Mouse (Mus musculus): ENCODE data around the gene Olfr287.
A peak's percentile ranks its signal among the peaks of the same experiment; 100 is the strongest.

Olfr287 gene

DNA sequence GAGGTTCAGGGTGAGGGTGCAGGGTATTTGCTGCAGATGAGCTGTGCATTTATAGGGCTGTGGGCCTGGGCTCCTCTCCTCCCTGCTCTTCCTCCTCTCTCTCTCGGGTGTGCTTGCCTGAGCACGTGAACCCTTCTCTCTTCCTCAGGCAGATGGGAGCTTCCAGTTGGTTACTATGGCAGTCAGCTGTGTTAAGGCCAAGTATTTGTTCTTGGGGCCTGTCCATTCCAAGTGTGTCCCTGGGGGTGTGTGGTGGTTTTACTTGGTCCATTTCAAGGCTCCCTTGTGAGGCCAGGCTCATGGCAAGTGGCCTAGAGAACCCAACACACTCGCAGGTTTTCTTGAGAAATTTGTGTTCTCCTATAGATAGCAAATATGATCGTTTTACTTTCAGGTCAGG, at the start of gene Olfr287, which contains the start of gene Gm44579:
Gene Olfr287, minus strand, starts transcription at position 180 of the 400 bp plus-strand sequence.
Gene Gm44579, minus strand, starts transcription at position 101 of the 400 bp plus-strand sequence.
- no peak for DNase-seq (ENCODE audit: inconsistent age in 2 of 2, low spot score in 1 of 2)

DNA sequence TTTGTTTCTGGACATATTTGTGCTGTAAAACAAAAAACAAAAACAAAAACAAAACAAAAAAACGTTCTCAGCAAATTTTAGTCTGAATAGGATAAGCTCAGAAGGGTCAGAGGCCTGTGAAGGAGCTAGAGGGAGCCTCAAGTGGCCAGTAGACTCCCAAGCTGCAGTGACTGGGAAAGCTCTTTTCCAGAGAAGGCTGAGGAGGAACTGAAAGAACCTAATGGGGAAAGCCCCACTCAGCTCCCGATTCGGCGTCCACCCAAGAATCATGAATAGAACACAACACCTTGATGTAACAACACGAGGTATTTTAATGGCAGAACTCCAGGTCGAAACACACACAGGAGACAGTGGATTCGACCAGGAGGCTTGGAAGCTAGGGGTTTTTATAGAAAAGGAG, 36.9 kb upstream of the Olfr287 start:
- no peak for DNase-seq (ENCODE audit: inconsistent age in 2 of 2, low spot score in 1 of 2)

DNA sequence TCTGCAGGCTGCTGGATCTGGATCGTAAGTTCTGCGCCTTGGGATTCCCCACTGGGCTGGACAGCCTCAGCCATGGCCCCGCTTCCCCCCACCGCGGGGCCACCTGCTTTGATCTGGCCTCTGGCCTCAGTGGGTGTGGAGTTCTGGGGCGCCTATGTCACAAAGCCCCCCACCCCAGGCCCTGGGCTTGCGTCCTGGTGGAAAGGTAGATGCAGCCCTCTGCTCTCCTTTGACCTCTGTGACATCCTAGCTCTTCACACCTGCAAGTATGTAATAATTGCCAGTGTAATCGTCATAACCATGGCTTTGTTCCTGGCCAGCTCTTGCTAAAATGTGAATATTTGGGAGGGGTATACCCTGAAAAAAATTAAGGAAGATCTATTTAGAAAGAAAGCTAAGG, 36.3 kb upstream of the Olfr287 start, which contains the start of gene H1fnt:
Gene H1fnt, minus strand, starts transcription at position 101 of the 400 bp plus-strand sequence.
- no peak for DNase-seq (ENCODE audit: inconsistent age in 2 of 2, low spot score in 1 of 2)

DNA sequence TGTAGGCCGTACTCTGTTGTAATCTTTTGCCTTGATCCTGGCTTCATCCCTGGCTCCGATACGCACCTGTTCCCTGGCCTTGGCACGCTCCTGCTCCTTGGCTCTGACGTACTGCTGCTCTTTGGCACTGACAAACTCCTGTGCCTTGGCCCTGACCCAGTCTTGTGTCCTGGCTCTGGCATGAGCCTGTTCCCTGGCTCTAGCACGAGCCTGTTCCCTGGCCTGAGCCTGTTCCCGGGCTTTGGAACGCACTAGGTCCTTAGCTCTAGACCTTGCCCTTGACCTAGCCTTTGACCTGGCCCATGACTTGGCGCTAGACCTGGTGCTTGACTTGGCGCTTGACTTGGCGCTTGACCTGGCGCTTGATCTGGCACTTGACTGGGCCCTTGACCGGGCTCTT, 35.4 kb upstream of the Olfr287 start:
- DNase-seq (ENCODE audit: inconsistent age in 2 of 2, low spot score in 1 of 2): peak in 1 of 2 experiments; percentile 28

DNA sequence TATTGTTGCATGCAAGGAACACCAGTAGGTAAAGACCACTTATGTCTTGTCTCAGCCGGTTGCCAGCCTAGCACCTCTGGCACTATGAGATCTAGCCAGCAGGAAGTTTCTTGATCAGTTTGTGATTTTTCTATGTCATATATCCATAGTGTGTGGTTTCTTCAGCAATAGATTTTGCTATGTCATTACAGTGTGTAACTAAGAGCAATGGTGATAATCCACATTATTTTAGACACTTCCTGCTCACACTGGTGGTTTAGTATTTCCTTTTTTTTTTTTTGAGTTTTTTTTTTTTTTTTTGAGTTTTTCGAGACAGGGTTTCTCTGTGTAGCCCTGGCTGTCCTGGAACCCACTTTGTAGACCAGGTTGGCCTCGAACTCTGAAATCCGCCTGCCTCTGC, 14.6 kb upstream of the Olfr287 start:
- no peak for DNase-seq (ENCODE audit: inconsistent age in 2 of 2, low spot score in 1 of 2)

DNA sequence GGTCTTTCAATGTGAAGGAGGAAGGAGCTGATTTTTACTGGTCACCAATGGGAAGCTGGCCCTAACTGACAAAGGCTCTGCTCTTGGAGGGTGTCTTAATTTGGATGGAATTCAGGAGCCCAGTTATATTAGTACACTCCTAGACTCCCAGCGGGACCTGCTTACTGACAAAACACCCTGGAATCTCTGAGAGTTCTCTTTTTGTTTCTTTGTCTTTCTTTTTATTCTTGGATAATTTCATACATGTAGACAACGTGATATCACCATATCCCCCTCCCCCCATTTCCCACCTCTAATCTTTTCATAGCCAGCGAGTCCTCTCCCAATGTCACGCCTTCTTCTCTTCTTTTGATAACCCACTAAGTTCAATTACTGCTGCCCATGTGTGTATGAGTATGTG, 13.5 kb upstream of the Olfr287 start, which contains the start of gene Olfr286:
Gene Olfr286, minus strand, starts transcription at position 101 of the 400 bp plus-strand sequence.
- DNase-seq (ENCODE audit: inconsistent age in 2 of 2, low spot score in 1 of 2): no peak

DNA sequence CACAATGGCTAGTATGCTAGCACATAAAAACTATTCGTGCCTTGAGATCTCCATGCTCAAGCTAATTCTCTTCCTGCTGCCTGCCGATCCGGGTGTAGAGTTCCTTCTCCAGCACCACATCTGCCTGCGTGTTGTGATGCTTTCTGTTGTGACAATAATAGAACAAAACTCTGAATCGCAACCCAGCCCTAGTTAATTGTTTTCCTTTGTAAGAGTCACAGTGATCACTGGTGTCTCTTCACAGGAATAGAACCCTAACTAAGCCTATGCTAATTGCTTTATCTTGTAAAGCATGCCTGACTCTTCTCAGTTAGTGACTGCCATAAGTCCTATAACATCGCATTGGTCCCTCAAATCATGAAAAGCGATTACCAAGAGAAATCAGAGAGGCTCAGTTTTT, 5.2 kb upstream of the Olfr287 start:
- DNase-seq (ENCODE audit: inconsistent age in 2 of 2, low spot score in 1 of 2): no peak

DNA sequence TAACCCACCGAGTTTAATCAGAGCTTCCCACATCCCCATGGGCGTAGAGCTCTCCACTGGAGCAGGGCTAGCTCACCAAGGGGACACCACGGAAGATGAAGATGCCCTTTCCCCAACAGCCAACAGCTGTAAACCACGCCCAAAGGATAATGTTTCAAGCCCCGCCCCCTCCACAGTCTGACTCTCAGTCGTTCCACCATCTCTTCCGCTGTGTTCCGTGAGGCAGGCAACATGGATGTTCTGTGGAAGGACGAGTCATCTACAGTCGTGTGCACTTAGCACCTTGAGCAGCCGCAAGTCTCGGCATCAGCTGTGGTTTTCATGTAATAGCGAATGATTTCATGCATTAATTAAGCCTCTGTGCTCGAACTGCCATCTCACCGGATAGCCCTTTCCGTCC, 4.8 kb upstream of the Olfr287 start:
- no peak for DNase-seq (ENCODE audit: inconsistent age in 2 of 2, low spot score in 1 of 2)

DNA sequence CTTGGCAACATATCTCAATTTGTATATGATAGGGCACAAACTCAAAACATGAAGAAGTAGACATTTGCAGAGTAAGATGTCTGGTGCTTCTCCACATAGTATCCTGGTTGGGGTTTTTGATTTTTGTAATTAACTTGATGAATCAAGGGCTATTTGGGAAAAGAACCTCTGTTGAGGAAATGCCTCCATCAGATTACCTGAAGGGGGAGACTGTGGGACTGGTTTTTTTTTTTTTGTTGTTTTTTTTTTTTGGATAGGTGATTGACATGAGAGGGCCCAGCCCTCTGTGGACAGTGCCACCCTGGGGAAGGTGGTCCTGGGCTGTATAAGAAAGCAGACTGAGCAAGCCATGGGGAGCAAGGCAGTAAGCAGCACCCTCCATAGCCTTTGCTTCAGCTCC, 1.5 kb upstream of the Olfr287 start:
- DNase-seq (ENCODE audit: inconsistent age in 2 of 2, low spot score in 1 of 2): no peak

DNA sequence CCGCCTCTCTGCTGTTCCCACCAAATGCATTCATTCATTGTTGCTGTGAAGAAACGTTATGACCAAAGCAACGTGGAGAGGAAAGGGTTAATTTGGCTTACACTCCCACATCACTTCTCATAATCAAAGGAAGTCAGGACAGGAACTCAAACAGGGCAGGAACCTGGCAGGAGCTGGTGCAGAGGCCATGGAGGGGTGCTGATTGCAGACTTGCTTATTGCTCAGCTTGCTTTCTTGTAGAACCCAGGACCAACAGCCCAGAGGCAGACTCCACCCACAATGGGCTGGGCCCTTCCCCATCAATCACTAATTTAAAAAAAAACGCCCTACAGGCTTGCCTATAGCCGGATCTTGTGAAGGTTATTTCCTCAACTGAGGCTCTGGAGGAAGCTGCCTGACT, 6.7 kb downstream of the Olfr287 start:
- DNase-seq (ENCODE audit: inconsistent age in 2 of 2, low spot score in 1 of 2): no peak

DNA sequence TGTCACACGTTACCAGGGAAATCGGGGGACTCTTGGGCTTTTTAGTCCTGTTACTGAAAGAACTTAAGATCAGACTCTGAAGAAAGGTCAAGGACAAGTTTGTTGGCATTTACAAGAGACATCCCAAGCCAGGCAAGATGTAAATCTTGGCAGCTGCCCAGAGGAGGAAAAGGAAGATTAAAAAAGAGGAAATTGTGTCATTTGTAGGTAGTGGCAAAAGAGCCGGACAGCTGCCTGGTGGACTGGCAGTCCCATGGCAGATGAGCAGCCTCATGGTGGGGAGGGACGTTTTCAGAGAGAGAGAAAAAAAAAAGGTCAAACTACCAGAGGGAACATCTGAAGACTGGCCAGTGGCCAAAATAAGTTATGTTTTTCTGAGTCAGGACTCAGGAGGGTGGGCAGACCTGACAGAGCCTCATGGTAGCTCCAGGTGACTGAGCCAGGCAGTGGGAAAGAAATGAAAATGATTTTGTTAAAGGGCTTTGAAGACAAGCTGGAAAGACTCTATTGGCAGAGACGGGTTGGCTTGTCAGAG, 7.5 kb downstream of the Olfr287 start:
- peak; percentile 30 to 66 for DNase-seq (ENCODE audit: inconsistent age in 2 of 2, low spot score in 1 of 2)

DNA sequence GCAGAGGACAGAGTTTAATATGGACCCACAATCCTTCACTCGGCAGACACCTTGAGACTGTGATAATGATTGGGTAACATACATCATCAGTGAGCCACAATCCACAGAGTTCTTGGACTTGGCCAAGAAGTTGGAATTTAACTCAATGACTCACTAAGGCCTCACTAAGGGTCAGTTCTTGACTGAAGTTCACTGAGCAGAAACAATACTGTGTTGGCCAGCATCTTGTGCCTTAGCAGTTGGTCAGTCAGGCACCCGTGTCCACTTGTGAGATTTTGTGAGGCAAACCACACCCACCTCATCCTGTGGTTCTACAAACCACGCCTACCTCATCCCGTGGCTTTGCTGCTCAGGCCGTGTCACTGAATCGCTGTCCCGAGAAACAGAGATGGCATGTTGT, 11.2 kb downstream of the Olfr287 start:
- DNase-seq (ENCODE audit: inconsistent age in 2 of 2, low spot score in 1 of 2): no peak

DNA sequence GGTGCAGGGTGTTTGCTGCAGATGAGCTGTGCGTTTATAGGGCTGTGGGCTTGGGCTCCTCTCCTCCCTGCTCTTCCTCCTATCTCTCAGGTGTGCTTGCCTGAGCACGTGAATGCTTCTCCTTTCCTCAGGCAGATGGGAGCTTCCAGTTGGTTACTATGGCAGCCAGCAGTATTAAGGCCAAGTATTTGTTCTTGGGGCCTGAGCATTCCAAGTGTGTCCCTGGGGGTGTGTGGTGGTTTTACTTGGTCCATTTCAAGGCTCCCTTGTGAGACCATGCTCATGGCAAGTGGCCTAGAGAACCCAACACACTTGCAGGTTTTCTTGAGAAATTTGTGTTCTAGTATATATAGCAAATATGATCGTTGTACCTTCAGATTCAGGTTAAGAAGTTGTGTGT, 25.4 kb downstream of the Olfr287 start, which contains the start of gene Olfr288:
Gene Olfr288, minus strand, starts transcription at position 101 of the 400 bp plus-strand sequence.
- no peak for DNase-seq (ENCODE audit: inconsistent age in 2 of 2, low spot score in 1 of 2)

DNA sequence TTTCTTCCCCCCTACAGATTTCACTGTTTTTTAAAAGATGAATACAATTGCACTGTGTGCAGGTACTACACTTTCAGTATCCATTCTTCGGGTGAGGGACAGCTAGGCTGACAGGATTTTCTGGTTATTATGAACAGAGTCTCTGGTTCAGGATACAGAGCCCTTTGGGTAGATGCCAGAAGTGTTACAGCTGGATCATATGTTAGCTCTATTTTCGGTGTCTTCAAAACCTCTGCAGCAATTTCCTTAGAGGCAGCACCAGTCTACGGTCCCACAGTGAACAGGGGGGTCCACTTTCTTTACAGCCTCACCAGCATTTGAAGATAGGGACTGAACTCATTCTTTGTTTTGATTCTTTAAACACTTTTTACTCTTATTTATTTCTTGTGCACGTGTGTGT, 36.4 kb downstream of the Olfr287 start:
- DNase-seq (ENCODE audit: inconsistent age in 2 of 2, low spot score in 1 of 2): no peak

DNA sequence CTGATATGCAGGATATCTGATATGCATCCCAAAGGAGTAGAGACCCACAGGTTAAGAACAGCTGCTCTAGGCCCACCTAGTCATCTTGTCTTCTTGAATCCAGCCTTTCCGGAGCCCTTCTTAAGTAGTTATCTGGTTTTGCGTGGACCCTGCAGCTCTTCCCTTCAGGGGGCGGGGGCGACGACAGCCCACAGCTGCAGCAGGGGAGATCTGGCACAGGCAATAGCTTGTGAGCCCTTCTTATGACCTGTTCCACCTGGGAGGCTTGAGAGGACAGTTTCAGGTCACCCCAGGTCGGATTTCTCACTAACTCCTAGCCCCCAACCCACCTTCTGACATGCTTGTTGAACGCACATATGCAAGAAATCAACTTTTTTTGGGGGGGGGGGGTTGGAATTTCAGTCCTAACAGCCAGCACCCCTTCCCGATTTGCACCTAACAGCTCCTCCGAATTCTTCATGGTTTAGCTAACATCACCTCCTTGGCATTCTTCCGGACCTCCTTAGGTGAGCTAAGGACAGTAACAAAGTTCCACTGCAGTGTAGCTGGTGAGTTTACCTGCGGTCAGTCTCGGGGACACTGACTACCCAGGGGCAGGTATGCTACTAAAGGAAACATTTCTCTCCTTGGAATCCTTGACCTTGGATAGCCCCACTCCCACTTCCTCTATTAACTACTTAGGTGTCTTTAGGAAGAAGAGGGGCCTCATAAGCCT, 38.8 kb downstream of the Olfr287 start:
- DNase-seq (ENCODE audit: inconsistent age in 2 of 2, low spot score in 1 of 2): no peak

DNA sequence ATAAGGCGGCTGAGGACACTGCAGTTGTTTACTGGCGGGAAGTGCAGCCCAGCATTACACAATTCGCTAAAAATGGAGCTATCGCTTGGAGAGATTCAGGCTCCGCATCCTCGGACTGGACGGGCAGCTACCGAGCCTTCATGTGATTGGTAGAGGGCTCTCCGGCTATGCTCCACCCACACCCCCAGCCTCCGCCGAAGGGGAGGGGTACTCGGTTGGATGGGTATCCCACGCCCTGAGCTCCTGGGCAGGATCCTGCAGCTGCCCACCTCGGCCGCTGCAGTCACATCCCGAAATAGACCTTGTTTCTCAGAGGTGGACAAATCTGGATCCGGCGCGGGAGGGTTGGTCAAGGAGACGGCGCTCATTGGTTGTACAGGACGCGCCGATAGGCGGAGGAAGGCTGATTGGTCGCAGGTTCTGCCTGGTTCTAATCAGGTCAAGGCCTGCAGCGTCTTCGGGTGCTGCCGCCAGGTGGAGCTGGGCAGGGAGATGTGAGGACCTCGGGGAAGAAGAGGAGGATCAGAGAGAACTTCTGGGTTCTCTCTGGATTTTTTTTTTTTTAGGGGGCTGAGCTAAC, 39.6 kb downstream of the Olfr287 start:
- DNase-seq (ENCODE audit: inconsistent age in 2 of 2, low spot score in 1 of 2): peak; percentile 95 to 97

DNA sequence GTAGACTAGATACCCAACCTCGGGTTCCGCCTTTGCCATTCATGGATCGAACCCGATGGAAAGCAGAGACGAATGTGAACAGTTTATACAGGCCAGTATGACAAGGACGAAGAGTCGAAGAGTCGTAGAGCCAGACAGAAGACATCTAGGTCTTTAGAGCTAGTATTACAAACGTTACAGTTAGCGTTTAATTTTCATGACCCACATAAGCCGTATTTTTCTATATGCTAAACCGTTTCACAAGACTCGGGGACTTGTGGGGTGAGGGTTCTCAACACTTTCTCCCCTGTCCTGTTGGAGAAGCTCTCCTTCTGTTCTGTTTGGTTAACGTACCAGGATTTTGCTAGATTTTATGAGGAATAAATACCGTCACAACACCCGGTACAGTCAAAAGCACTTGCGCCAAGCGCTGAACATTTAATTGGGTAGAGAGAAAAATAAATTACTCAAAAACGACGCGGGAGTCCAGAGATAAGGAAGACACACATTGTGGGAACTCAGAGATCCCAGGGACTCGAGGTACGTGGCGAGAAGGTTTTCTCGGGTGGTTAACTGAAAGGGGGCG, 40.2 kb downstream of the Olfr287 start:
- DNase-seq (ENCODE audit: inconsistent age in 2 of 2, low spot score in 1 of 2): peak in 1 of 2 experiments; percentile 37

DNA sequence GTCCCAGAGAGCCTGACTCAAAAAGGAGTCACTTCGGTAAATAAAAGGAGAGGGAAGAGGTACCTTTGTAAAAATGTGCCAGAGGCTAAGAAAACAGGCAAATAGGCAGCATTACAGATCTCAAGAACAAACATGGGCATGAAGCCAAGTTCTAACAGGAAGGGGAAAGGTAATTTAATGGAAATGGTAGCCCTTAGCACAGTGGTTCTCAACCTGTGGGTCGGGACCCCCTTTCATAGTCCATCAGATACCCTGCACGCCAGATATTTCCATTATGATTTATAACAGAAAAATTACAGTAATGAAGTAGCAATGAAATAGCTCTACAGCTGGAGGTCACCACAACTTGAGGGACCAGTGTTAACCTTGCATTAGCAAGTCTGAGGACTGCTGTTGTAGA, 43.5 kb downstream of the Olfr287 start:
- DNase-seq (ENCODE audit: inconsistent age in 2 of 2, low spot score in 1 of 2): no peak

DNA sequence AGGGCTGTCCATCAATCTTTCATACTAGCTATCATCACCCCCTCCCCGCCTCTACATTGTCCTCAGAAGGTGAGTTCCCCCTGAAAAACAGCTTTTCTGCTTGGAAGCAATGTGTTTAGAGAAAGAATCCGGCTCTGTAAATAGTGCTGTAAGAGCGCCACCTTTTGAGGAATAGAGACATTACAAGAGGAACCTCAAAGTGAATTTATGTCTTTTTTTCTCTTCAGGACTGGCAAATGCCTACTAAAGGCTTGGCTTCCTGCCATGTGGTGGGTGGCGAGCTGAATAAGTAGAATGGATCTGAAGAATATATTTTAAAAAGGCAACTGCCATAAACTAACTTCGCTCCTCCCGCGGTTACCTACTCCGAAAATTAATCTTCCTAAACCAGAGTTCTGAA, 47.0 kb downstream of the Olfr287 start:
- DNase-seq (ENCODE audit: inconsistent age in 2 of 2, low spot score in 1 of 2): peak in 1 of 2 experiments; percentile 82

DNA sequence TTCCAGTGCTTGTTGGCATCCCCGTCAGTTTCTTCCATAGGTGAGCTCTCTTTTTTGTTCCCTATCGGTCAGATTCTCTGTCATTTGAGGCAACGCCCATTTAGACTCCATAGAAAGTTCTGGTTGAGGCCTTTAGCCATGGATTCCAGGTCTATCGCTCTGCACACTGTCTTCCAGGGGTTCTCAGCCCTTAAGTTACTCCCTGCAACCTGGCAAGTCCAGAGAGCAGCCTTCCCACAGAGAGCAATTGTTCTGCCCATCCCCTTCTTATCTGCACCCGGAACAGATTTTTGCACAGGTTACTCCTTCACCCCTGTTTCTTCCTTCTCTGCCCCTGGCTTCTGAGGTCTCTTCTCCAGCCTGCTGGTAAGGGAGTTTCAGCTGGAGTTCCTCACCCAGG, 48.7 kb downstream of the Olfr287 start:
- DNase-seq (ENCODE audit: inconsistent age in 2 of 2, low spot score in 1 of 2): no peak

DNA sequence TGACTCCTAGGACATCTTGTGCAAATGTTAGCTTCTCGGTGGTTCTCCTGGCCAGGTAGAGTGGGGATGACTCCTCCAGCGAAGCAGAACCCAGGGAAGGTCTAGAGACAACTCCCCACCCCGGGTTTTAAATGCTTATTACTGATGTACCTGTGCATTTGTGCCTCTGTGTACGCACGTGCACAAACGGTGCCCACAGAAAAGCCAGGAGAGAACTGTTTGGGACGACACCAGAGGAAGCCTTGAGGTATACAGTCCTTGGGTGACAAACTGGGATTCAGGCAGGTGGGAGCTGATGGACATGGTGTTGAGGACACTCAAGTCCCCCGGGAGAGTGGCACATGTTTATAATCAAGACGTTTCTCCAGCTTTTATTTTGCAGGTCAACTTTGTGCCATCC, 49.9 kb downstream of the Olfr287 start:
- no peak for DNase-seq (ENCODE audit: inconsistent age in 2 of 2, low spot score in 1 of 2)

DNA sequence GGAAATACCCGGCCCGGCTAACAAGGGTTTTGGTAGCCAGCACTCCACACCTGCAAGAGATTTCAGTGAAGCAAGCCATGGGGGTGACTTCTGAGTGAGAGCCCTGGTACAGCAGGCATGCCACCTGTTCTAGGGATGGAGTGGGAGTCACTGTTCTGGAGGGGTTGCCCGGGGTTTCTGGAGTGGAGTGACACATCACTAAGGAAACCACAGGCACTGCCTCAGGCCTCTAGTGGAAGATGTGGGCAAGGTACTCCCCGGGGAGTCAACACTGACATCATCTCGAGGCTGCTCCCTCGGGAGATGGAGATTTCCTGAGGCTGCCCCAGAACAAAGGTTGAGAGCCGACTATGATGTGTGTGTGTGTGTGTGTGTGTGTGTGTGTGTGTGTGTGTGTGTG, 50.5 kb downstream of the Olfr287 start:
- no peak for DNase-seq (ENCODE audit: inconsistent age in 2 of 2, low spot score in 1 of 2)

Measured in adrenal gland, adult (tissue).